Mouse (Mus musculus) lung, embryonic 16.5 days (tissue): ENCODE data around the gene Tmem53. TPM values are rescaled to one million over a fixed set of nuclear protein-coding genes. Genes with fewer than 3 reads are reported as not detected.
A peak's percentile ranks its signal among the peaks of the same experiment; 100 is the strongest.

Experiments
- ATAC-seq: fragments of 200-750 bp; cut with Nextera tagmentation; 2 replicates; pipeline ENCODE4 v1.8.0; 2017; ENCODE audit warnings: low read depth, mild to moderate bottlenecking, moderate library complexity
- H3K27ac ChIP-seq: fragments of 300-500 bp; sonication (generic); 2 replicates; pipeline ENCODE4 v1.5.1; 2014; ENCODE audit warnings: mild to moderate bottlenecking, control low read depth, low read length
- H3K27me3 ChIP-seq: fragments of 300-500 bp; sonication (generic); 2 replicates; pipeline ENCODE4 v1.6.1; 2014; ENCODE audit warnings: low read depth, low read length, mixed read lengths; ENCODE audit not compliant: control insufficient read depth, insufficient read depth
- H3K36me3 ChIP-seq: fragments of 300-500 bp; sonication (generic); 2 replicates; pipeline ENCODE4 v1.6.1; 2014; ENCODE audit warnings: low read length; ENCODE audit not compliant: control insufficient read depth, insufficient read depth
- H3K4me1 ChIP-seq: fragments of 300-500 bp; sonication (generic); replicated peaks from 2 replicates; pipeline ENCODE4 v1.6.1; 2014; ENCODE audit warnings: low read length, mixed read lengths; ENCODE audit not compliant: control insufficient read depth, insufficient read depth
- H3K4me2 ChIP-seq: fragments of 300-500 bp; sonication (generic); 2 replicates; pipeline ENCODE4 v1.6.1; 2014; ENCODE audit warnings: low read depth, low read length, control low read depth
- H3K4me3 ChIP-seq: fragments of 300-500 bp; sonication (generic); 2 replicates; pipeline ENCODE4 v1.5.1; 2014; ENCODE audit warnings: mild to moderate bottlenecking, low read length, control low read depth
- H3K9ac ChIP-seq: fragments of 300-500 bp; sonication (generic); 2 replicates; pipeline ENCODE4 v1.6.1; 2014; ENCODE audit warnings: low read length, control low read depth
- H3K9me3 ChIP-seq: fragments of 300-500 bp; sonication (generic); 2 replicates; pipeline ENCODE4 v1.6.1; 2016; ENCODE audit warnings: low read length; ENCODE audit not compliant: control insufficient read depth
- WGBS: fragments of 180-500 bp; shearing (Covaris S2); extraction: QIAGEN DNeasy Blood & Tissue Kit; methylation state at CpG from one replicate; pipeline ENCODE4 v1.1.7; 2014; 5-methylcytosine and 5-hydroxymethylcytosine counted together
- polyA plus RNA-seq: library from polyadenylated mRNA; unstranded; fragments of >200 nt; fragmentation: Nextera tagmentation; extraction: Ambion mirVana; gene quantifications from 2 replicates; pipeline ENCODE4 v1.2.1, GENCODE M21; 2015

The Tmem53 gene
- polyA plus RNA-seq, 1 experiment from 2014 or later: 19.9 TPM

DNA sequence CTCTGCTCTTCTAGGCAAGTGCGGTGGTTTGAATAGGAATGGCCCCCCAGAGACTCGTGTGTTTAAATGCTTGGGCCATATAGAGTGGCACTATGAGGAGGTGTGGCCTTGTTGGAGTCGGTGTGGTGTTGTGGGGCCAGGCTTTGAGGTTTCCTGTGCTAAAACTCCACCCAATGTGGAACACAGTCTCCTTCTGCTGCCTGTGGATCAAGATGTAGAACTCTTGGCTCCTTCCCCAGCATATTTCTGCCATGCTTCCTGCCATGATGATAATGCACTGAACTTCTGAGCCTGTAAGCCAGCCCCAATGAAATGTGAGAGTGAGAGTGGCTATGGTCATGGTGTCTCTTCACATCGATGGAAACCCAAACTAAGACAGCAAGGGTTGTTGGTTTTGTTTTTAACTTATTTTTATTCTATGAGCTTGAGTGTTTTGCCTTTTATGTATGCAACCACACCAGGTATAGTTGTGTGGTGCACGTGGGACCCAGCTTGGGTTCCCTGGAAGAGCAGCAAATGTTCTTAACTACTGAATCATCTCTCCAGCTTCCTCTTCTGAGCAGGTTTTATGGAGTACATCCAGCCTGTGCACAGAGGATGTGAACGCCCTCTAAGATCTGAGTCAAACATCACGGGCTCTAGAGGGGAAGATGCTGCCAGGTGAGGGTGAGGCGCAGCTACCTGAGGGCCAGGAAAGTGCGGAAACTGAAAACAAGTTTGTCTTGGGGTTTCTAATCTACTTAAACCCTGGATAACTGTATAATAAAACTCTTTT lies 30.8 kb upstream of the Tmem53 start:
- Histone ChIP-seq H3K4me1 (peaks cover 2% of the 10 kb centered on the region; the same call in 1 of the 2 replicates), H3K27me3 (no peaks in the 10 kb centered on the region), H3K4me3 (no peak overlapping the region), H3K36me3 (no peaks in the 10 kb centered on the region), H3K9me3 (no peaks in the 10 kb centered on the region), H3K9ac (no peak overlapping the region), H3K4me2 (no peak overlapping the region), H3K27ac (no peak overlapping the region)
- 71% methylated on average over 9 of the region's 9 CpGs for WGBS
- ATAC-seq: no peak

DNA sequence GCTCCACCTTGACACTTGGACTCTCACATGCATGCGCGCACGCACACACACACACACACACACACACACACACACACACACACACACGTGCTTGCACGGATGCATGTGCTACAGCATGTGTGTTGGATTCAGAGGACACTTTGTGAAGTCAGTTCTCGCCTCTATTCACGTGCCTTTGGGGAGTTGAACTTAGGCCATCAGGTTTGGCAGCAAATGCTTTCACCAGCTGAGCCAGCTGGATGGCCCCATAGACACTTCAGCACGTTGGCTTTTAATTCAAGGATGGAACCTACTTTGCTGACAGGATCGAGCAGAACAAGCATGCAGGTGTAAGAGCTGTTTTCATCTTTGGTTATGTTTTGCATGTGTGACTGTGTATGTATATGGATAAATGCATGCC lies 29.9 kb upstream of the Tmem53 start:
- H3K9me3 ChIP-seq: no peaks in the 10 kb centered on the region
- WGBS: 77% methylated on average over 9 of the region's 9 CpGs
- ATAC-seq: no peak
- no peak overlapping the region for H3K27ac ChIP-seq
- H3K27me3 ChIP-seq: no peaks in the 10 kb centered on the region
- no peak overlapping the region for H3K9ac ChIP-seq
- H3K4me3 ChIP-seq: no peak overlapping the region
- H3K4me2 ChIP-seq: no peak overlapping the region
- H3K36me3 ChIP-seq: no peaks in the 10 kb centered on the region
- peaks cover 2% of the 10 kb centered on the region; the same call in 1 of the 2 replicates for H3K4me1 ChIP-seq

DNA sequence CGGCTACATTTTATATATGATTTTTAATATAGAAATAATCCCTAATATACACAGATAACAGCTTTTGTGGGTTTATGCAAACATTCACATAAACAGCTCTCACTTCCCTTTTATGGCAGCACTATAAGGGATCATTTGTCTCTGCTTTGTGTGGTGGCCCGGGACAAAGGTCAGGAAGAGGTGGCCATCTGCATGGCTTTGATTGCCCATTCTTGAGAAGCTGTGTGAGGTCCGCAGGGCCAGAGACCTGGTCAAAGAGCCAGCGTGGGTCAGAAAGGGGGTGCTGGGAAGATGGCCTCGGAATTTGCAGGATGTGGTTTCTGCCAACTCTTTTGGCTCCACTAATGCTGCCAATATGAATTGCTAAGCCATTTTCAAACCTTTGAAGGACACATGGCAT lies 28.8 kb upstream of the Tmem53 start:
- H3K4me1 ChIP-seq: peaks cover 2% of the 10 kb centered on the region; the same call in 1 of the 2 replicates
- H3K27ac ChIP-seq: no peak overlapping the region
- no peaks in the 10 kb centered on the region for H3K27me3 ChIP-seq
- H3K9ac ChIP-seq: no peak overlapping the region
- ATAC-seq: no peak
- no peak overlapping the region for H3K4me3 ChIP-seq
- no peaks in the 10 kb centered on the region for H3K36me3 ChIP-seq
- no peaks in the 10 kb centered on the region for H3K9me3 ChIP-seq
- H3K4me2 ChIP-seq: no peak overlapping the region
- 38% methylated on average over 5 of the region's 5 CpGs for WGBS

DNA sequence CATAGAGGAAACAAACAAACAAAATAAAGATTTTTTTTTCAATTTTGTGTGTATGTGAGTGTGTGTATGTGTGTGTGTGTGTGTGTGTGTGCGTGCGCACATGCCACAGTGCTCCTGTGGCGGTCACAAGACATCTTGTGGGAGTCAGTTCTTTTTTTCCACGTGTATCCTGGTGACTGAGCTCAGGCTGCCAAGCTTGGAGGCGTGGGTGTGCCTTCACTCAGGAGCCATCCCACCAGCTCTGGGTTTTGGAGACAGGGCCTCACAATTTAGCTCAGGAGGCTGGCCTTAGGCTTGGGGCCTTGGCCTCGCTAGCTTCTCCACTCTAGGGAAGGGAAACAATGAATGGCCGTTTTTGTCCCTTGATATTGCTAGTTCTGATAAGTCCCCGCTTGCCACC lies 27.6 kb upstream of the Tmem53 start:
- H3K9ac ChIP-seq: no peak overlapping the region
- no peaks in the 10 kb centered on the region for H3K9me3 ChIP-seq
- 74% methylated on average over 8 of the region's 8 CpGs for WGBS
- H3K4me3 ChIP-seq: no peak overlapping the region
- H3K36me3 ChIP-seq: no peaks in the 10 kb centered on the region
- no peak overlapping the region for H3K27ac ChIP-seq
- ATAC-seq: no peak
- peaks cover 2% of the 10 kb centered on the region; the same call in 1 of the 2 replicates for H3K4me1 ChIP-seq
- no peaks in the 10 kb centered on the region for H3K27me3 ChIP-seq
- no peak overlapping the region for H3K4me2 ChIP-seq

- Histone ChIP-seq H3K9ac (no peak overlapping the region), H3K27me3 (no peaks in the 10 kb centered on the region), H3K4me2 (no peak overlapping the region), H3K27ac (no peak overlapping the region), H3K4me3 (no peak overlapping the region), H3K36me3 (no peaks in the 10 kb centered on the region), H3K9me3 (no peaks in the 10 kb centered on the region), H3K4me1 (no peaks in the 10 kb centered on the region)
- ATAC-seq: no peak
Measured at GRCm38 (mm10) chr4:117225250-117225649, 26.5 kb upstream of the Tmem53 start.

DNA sequence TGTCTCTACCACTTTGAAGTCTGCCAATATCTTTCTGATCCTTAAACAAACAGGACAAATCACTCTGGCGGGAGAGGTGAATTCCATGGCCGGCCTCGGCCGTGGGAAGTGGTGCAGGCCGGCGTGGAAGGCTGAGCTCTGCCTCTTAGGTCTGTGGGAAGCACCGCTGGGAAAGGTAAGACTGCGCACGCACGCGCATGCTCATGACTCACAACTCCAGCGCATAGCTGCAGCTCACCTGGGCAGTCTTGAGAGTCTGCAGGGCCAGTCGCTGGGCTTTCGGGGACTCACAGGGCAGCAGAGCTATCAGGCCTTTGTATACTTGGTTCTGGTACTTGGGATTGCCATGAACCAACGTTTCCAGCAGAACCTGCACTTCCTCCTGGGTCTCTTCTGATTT lies 22.2 kb upstream of the Tmem53 start:
- 45% methylated on average over 15 of the region's 15 CpGs for WGBS

DNA sequence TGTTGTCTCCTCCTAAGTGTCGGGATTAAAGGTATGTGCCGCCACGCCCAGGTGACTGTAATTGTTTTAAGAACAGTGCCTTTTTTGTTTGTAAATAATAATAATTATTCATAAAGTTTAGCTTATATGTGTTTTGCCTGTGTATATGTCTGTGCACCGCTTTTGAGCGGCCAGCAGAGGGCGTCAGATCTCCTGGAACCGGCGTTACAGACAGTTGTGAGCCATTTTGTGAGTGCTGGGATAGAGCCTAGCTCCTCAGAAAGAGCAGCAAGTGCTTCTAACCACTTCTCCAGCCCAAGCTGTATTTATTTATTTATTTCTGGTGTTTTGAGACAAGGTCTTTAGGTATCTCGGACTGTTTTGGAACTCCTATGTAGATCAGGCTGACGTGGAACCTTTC lies 21.4 kb upstream of the Tmem53 start:
- no peaks in the 10 kb centered on the region for H3K36me3 ChIP-seq
- ATAC-seq: no peak
- no peak overlapping the region for H3K4me2 ChIP-seq
- no peak overlapping the region for H3K9ac ChIP-seq
- no peak overlapping the region for H3K4me3 ChIP-seq
- no peaks in the 10 kb centered on the region for H3K27me3 ChIP-seq
- H3K4me1 ChIP-seq: peaks cover 1% of the 10 kb centered on the region
- no peaks in the 10 kb centered on the region for H3K9me3 ChIP-seq
- no peak overlapping the region for H3K27ac ChIP-seq
- 57% methylated on average over 10 of the region's 10 CpGs for WGBS

More for the DNA sequence above, 22.2 kb upstream of the Tmem53 start:
- H3K9me3 ChIP-seq: no peaks in the 10 kb centered on the region
- H3K27ac ChIP-seq: no peak overlapping the region
- H3K9ac ChIP-seq: 0 out of 2 replicates have a peak overlapping the region, but pooled peaks have one; percentile 17
- H3K4me2 ChIP-seq: peak overlapping the region; percentile 18
- 0 out of 2 replicates have a peak, but pooled peaks have one; percentile 31 for ATAC-seq
- no peaks in the 10 kb centered on the region for H3K27me3 ChIP-seq
- no peaks in the 10 kb centered on the region for H3K36me3 ChIP-seq
- no peaks in the 10 kb centered on the region for H3K4me1 ChIP-seq
- no peak overlapping the region for H3K4me3 ChIP-seq

- 82% methylated on average over 2 of the region's 2 CpGs for WGBS
- no peak overlapping the region for H3K4me2 ChIP-seq
- H3K9me3 ChIP-seq: no peaks in the 10 kb centered on the region
- H3K4me3 ChIP-seq: no peak overlapping the region
- H3K27ac ChIP-seq: no peak overlapping the region
- H3K36me3 ChIP-seq: no peaks in the 10 kb centered on the region
- H3K27me3 ChIP-seq: no peaks in the 10 kb centered on the region
- peaks cover 9% of the 10 kb centered on the region for H3K4me1 ChIP-seq
- ATAC-seq: no peak
- no peak overlapping the region for H3K9ac ChIP-seq
Measured at GRCm38 (mm10) chr4:117231208-117231607, 20.5 kb upstream of the Tmem53 start.

DNA sequence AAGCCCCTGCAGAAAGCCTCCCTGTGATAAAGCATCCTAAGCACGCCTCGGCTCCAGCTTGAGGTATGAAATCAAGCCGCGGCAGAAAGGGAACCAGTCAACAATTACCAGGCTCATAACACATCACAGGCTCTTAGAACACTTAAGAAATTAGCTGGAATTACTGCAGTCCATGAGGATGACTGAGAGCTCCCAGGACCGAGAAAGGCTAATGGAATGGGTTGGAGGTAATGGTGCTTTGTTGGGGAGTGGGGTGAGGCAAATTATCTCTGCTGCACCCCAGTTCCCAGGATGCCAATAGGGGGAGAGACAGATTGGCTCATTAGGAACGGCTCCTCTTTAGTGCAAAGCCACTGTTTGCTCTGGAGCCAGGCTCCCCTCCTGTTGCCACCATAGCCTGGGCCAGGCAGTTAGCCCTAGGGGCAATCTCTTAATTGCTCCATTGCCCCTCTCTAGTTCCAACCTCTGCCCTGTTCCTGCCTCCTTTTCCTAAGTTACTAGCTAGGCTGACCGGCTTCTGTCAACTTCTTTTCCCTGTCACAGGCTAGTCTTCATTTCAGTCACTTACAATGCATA lies 17.5 kb upstream of the Tmem53 start:
- no peaks in the 10 kb centered on the region for H3K9me3 ChIP-seq
- H3K36me3 ChIP-seq: no peaks in the 10 kb centered on the region
- ATAC-seq: no peak
- no peak overlapping the region for H3K27ac ChIP-seq
- H3K4me1 ChIP-seq: peaks cover 10% of the 10 kb centered on the region
- no peaks in the 10 kb centered on the region for H3K27me3 ChIP-seq
- H3K9ac ChIP-seq: no peak overlapping the region
- WGBS: 65% methylated on average over 7 of the region's 7 CpGs
- no peak overlapping the region for H3K4me2 ChIP-seq
- H3K4me3 ChIP-seq: no peak overlapping the region
